Mouse (Mus musculus): Measurements from ENCODE around the gene Olfr1053. TPM values are rescaled to one million over a fixed set of nuclear protein-coding genes. Genes with fewer than 3 reads are reported as not detected.

The Olfr1053 gene
- polyA plus RNA-seq (2014; fragmentation: Illumina TruSeq; extraction: RNeasy Lipid Tissue Mini Kit (QIAGEN cat#74804); ENCODE audit: low read depth, low replicate concordance), result not detected

DNA sequence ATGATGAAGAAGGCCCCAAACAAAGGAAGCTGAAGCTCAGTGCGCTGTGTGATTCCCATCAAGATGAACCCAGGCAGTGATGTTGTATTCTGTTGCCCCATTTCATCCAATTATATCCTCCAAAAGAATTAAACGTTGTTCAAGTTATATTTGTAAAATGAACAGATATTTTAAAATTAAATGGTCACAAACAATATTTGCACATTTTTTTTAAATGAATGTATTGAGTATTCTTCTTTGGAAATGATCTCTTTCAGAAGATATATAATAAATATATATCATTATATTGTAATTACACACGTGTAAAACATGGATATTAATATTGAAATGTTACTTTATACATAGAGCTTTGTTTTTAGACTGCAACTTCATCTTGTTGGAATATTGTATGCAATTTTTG, at the start of gene Olfr1053:
Olfr1053 (minus strand) TSS at position 101 of the 400 bp plus-strand sequence.

GRCm38 (mm10) chr2:86362369-86362768, 47.3 kb upstream of the Olfr1053 start, which contains the start of gene Olfr1056:
Olfr1056 (minus strand) TSS chr2:86362469.

DNA sequence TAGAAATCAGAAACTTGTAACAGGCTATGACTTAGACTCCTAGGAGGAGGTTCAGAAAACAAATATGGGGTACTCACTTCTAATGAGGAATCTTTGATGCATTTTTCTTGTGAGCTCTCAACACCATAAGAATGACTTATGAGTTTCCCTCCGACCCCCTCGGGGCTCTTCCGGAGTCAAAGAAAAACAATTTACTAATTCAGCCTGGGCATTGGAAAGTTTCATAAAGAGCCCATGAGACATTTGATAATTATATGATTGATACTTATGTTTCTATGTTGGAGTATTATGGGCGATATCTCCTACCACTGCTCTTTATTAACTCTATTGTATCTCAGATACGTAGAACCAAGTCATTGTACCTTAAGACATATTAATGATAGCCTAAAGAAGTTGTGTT, 35.1 kb upstream of the Olfr1053 start, which contains the start of gene Olfr1055:
Olfr1055 (minus strand) TSS at position 101 of the 400 bp plus-strand sequence.

DNA sequence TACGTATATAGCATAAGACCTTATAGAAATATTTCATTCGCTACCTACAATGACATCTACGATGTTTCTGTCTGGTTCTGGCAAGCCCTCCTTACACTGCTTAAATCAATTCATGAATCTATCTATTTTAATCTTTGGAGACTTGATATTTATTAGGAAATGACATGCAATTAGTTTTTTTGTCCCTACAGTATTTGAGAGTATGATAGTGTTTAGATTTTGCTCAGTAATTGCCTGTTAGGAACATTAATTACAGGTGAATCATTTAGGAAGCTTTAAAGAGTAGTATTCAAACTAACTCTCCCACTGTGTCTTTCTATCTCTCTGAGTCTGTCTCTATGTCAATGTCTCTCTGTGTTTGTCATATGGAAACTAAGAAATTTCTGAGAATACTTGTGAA, 20.2 kb upstream of the Olfr1053 start, which contains the start of gene Olfr1054:
Olfr1054 (minus strand) TSS at position 101 of the 400 bp plus-strand sequence.

DNA sequence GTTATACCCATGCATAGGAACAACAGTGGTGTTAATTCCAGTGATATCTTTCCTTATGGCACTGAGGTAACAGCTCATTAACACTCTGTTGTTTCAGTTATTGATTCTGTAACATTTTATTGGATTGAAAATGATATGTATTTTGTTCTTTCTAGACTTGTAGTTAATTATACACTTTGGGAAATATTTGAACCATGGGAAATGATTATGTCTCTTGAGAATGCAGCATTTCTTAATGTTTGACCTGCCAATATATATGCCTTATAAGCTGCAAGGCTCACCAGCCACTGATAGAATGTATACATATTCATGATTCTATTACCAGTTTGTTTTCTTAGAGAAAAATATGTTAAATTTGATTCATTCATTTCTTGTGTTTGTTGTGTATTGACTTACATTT, 22.9 kb downstream of the Olfr1053 start, which contains the start of gene Olfr1052:
Olfr1052 (plus strand) TSS at position 301 of the 400 bp plus-strand sequence.

GRCm38 (mm10) chr2:86278988-86279387, 36.1 kb downstream of the Olfr1053 start, which contains the start of gene Olfr1051:
Olfr1051 (minus strand) TSS chr2:86279088.

Other genes with a start within 250 kb of the Olfr1053 start
- not detected for gene Olfr1036, start 241.3 kb downstream of the Olfr1053 start, polyA plus RNA-seq (2014; fragmentation: Illumina TruSeq; extraction: RNeasy Lipid Tissue Mini Kit (QIAGEN cat#74804); ENCODE audit: low read depth, low replicate concordance)
- gene Olfr1037, start 227.9 kb downstream of the Olfr1053 start, polyA plus RNA-seq (2014; fragmentation: Illumina TruSeq; extraction: RNeasy Lipid Tissue Mini Kit (QIAGEN cat#74804); ENCODE audit: low read depth, low replicate concordance), result not detected
- not detected for gene Olfr1039, start 179.4 kb downstream of the Olfr1053 start, polyA plus RNA-seq (2014; fragmentation: Illumina TruSeq; extraction: RNeasy Lipid Tissue Mini Kit (QIAGEN cat#74804); ENCODE audit: low read depth, low replicate concordance)
- not detected for gene Olfr1040, start 168.6 kb downstream of the Olfr1053 start, polyA plus RNA-seq (2014; fragmentation: Illumina TruSeq; extraction: RNeasy Lipid Tissue Mini Kit (QIAGEN cat#74804); ENCODE audit: low read depth, low replicate concordance)
- not detected for gene Olfr1042, start 153.4 kb downstream of the Olfr1053 start, polyA plus RNA-seq (2014; fragmentation: Illumina TruSeq; extraction: RNeasy Lipid Tissue Mini Kit (QIAGEN cat#74804); ENCODE audit: low read depth, low replicate concordance)
- not detected for gene Olfr1043, start 147.8 kb downstream of the Olfr1053 start, polyA plus RNA-seq (2014; fragmentation: Illumina TruSeq; extraction: RNeasy Lipid Tissue Mini Kit (QIAGEN cat#74804); ENCODE audit: low read depth, low replicate concordance)
- gene Olfr1044, start 137.5 kb downstream of the Olfr1053 start, polyA plus RNA-seq (2014; fragmentation: Illumina TruSeq; extraction: RNeasy Lipid Tissue Mini Kit (QIAGEN cat#74804); ENCODE audit: low read depth, low replicate concordance), result not detected
- not detected for gene Olfr52, start 129.6 kb downstream of the Olfr1053 start, polyA plus RNA-seq (2014; fragmentation: Illumina TruSeq; extraction: RNeasy Lipid Tissue Mini Kit (QIAGEN cat#74804); ENCODE audit: low read depth, low replicate concordance)
- not detected for gene Olfr1045, start 112.3 kb downstream of the Olfr1053 start, polyA plus RNA-seq (2014; fragmentation: Illumina TruSeq; extraction: RNeasy Lipid Tissue Mini Kit (QIAGEN cat#74804); ENCODE audit: low read depth, low replicate concordance)
- not detected for gene Olfr1046, start 96.0 kb downstream of the Olfr1053 start, polyA plus RNA-seq (2014; fragmentation: Illumina TruSeq; extraction: RNeasy Lipid Tissue Mini Kit (QIAGEN cat#74804); ENCODE audit: low read depth, low replicate concordance)
- not detected for gene Olfr1047, start 83.9 kb downstream of the Olfr1053 start, polyA plus RNA-seq (2014; fragmentation: Illumina TruSeq; extraction: RNeasy Lipid Tissue Mini Kit (QIAGEN cat#74804); ENCODE audit: low read depth, low replicate concordance)
- gene Olfr1048, start 75.0 kb downstream of the Olfr1053 start, polyA plus RNA-seq (2014; fragmentation: Illumina TruSeq; extraction: RNeasy Lipid Tissue Mini Kit (QIAGEN cat#74804); ENCODE audit: low read depth, low replicate concordance), result not detected
- gene Olfr1049, start 57.0 kb downstream of the Olfr1053 start, polyA plus RNA-seq (2014; fragmentation: Illumina TruSeq; extraction: RNeasy Lipid Tissue Mini Kit (QIAGEN cat#74804); ENCODE audit: low read depth, low replicate concordance), result not detected
- not detected for gene Olfr1051, start 36.2 kb downstream of the Olfr1053 start, polyA plus RNA-seq (2014; fragmentation: Illumina TruSeq; extraction: RNeasy Lipid Tissue Mini Kit (QIAGEN cat#74804); ENCODE audit: low read depth, low replicate concordance)
- not detected for gene Olfr1052, start 22.8 kb downstream of the Olfr1053 start, polyA plus RNA-seq (2014; fragmentation: Illumina TruSeq; extraction: RNeasy Lipid Tissue Mini Kit (QIAGEN cat#74804); ENCODE audit: low read depth, low replicate concordance)
- gene Olfr1054, start 20.1 kb upstream of the Olfr1053 start, polyA plus RNA-seq (2014; fragmentation: Illumina TruSeq; extraction: RNeasy Lipid Tissue Mini Kit (QIAGEN cat#74804); ENCODE audit: low read depth, low replicate concordance), result not detected
- not detected for gene Olfr1055, start 35.0 kb upstream of the Olfr1053 start, polyA plus RNA-seq (2014; fragmentation: Illumina TruSeq; extraction: RNeasy Lipid Tissue Mini Kit (QIAGEN cat#74804); ENCODE audit: low read depth, low replicate concordance)
- not detected for gene Olfr1056, start 47.2 kb upstream of the Olfr1053 start, polyA plus RNA-seq (2014; fragmentation: Illumina TruSeq; extraction: RNeasy Lipid Tissue Mini Kit (QIAGEN cat#74804); ENCODE audit: low read depth, low replicate concordance)
- not detected for gene Olfr1057, start 63.1 kb upstream of the Olfr1053 start, polyA plus RNA-seq (2014; fragmentation: Illumina TruSeq; extraction: RNeasy Lipid Tissue Mini Kit (QIAGEN cat#74804); ENCODE audit: low read depth, low replicate concordance)
- gene Olfr1058, start 73.3 kb upstream of the Olfr1053 start, polyA plus RNA-seq (2014; fragmentation: Illumina TruSeq; extraction: RNeasy Lipid Tissue Mini Kit (QIAGEN cat#74804); ENCODE audit: low read depth, low replicate concordance), result not detected
- not detected for gene Olfr1061, start 98.8 kb upstream of the Olfr1053 start, polyA plus RNA-seq (2014; fragmentation: Illumina TruSeq; extraction: RNeasy Lipid Tissue Mini Kit (QIAGEN cat#74804); ENCODE audit: low read depth, low replicate concordance)
- not detected for gene Olfr1062, start 111.5 kb upstream of the Olfr1053 start, polyA plus RNA-seq (2014; fragmentation: Illumina TruSeq; extraction: RNeasy Lipid Tissue Mini Kit (QIAGEN cat#74804); ENCODE audit: low read depth, low replicate concordance)
- gene Olfr1065, start 135.3 kb upstream of the Olfr1053 start, polyA plus RNA-seq (2014; fragmentation: Illumina TruSeq; extraction: RNeasy Lipid Tissue Mini Kit (QIAGEN cat#74804); ENCODE audit: low read depth, low replicate concordance), result not detected
- not detected for gene Olfr1066, start 141.0 kb upstream of the Olfr1053 start, polyA plus RNA-seq (2014; fragmentation: Illumina TruSeq; extraction: RNeasy Lipid Tissue Mini Kit (QIAGEN cat#74804); ENCODE audit: low read depth, low replicate concordance)
- gene Olfr228, start 172.1 kb upstream of the Olfr1053 start, polyA plus RNA-seq (2014; fragmentation: Illumina TruSeq; extraction: RNeasy Lipid Tissue Mini Kit (QIAGEN cat#74804); ENCODE audit: low read depth, low replicate concordance), result not detected
- gene Olfr1076, start 193.2 kb upstream of the Olfr1053 start, polyA plus RNA-seq (2014; fragmentation: Illumina TruSeq; extraction: RNeasy Lipid Tissue Mini Kit (QIAGEN cat#74804); ENCODE audit: low read depth, low replicate concordance), result not detected
- not detected for gene Olfr1079, start 227.2 kb upstream of the Olfr1053 start, polyA plus RNA-seq (2014; fragmentation: Illumina TruSeq; extraction: RNeasy Lipid Tissue Mini Kit (QIAGEN cat#74804); ENCODE audit: low read depth, low replicate concordance)
- gene Olfr1080, start 243.0 kb upstream of the Olfr1053 start, polyA plus RNA-seq (2014; fragmentation: Illumina TruSeq; extraction: RNeasy Lipid Tissue Mini Kit (QIAGEN cat#74804); ENCODE audit: low read depth, low replicate concordance), result not detected